Mouse (Mus musculus) erythroid progenitor cell, adult 5-6 weeks (primary cell): ENCODE results near the gene Smg7. TPM values are rescaled to one million over a fixed set of nuclear protein-coding genes. Genes with fewer than 3 reads are reported as not detected.
"Not testable (repeated sequence)": the region's sequence is repeated elsewhere in the genome, so short reads cannot be mapped to it uniquely, and the experiment has no call there.

Experiments
- ATAC-seq: replicated peaks from 2 replicates; pipeline ENCODE4 v1.8.0; 2016; ENCODE audit warnings: moderate number of reproducible peaks, mild to moderate bottlenecking, moderate TSS enrichment, inconsistent platforms; ENCODE audit not compliant: poor library complexity, low FRiP score, severe bottlenecking
- total RNA-seq, 2 experiments: library from RNA; stranded (forward) in 1 of 2; stranded (reverse) in 1 of 2; fragments of 150-400 nt in 1 of 2; fragments of 186-747, 209-891 nt in 1 of 2; gene quantifications; 2 replicates each; pipeline versions ENCODE4 v1.2.3 to v1.2.4; 2015 to 2017; ENCODE audit warnings: low replicate concordance in 2 of 2

Gene Smg7
- total RNA-seq (2015; ENCODE audit: low replicate concordance) (81.3 and 93.3 TPM in 2 replicates), total RNA-seq (2017; ENCODE audit: low replicate concordance) (21.0 and 33.1 TPM in 2 replicates)

DNA sequence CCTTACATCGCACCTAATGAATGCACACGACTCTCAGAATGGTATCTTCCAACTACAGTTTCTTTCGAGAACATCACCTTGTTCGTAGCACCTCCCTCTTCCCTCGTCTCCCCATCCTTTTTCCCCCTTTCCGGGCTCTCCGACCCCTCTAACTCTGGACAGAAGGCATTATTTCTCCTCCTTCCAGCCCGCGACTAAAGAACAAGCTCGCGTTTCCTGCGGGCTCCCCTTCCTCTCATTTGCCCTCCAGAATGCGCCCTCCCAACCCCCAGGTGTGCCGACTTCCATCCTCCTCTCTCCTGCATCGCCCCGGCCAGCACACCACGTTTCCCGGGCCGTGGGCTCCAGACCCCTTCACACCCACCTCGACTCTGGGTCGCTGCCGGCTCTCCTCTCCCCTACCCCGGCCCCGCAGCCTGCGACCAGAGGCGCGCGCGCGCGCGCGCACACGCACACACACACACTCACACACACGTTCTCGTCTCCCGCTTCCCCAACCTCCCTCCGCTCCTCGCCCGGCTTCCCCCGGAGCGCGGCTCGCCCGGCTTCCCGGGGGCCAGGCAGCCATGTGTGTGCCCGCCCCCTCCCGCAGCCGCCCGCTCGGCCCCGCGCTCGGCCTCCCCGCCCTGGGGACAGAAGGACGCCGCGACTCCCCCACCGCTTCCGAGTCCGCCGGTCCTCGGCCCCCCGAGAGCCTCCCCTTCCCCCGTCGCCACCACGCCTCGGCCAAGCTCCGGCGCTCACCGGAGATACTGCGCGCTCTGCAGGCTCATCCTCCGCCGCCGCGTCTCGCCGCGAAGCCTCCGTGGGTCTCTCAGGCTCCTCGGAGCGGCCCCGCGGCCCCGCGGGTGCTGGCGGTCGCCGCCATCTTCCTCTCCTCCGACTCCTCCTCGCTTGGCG lies at the start of gene Smg7:
TSS of gene Smg7 (minus strand) at position 882 of the 900 bp plus-strand sequence.
- ATAC-seq = peak; percentile 4; the same call in 1 of the 2 replicates

GRCm38 (mm10) chr1:152942977-152943376 lies 40.5 kb upstream of the Smg7 start:
- ATAC-seq = no peak

DNA sequence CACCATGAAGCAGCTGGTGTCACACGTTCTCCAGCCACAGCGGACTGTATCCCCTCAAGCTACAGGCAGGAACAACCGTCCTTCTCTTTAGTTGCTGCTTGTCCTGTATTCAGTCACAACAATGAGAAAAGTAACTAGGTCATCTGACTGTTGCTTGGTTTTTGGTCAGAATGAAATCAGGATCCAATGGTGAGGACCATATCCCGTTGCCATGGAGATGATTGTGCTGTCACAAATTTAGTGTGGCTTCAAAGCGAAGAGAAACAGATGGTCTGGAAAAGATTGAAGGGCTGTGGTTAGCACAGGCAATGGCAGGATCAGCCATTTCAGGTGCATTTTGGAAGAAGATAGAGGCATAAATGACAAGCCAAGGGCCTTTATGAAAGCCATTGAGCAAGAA lies 33.9 kb upstream of the Smg7 start:
- ATAC-seq = no peak

DNA sequence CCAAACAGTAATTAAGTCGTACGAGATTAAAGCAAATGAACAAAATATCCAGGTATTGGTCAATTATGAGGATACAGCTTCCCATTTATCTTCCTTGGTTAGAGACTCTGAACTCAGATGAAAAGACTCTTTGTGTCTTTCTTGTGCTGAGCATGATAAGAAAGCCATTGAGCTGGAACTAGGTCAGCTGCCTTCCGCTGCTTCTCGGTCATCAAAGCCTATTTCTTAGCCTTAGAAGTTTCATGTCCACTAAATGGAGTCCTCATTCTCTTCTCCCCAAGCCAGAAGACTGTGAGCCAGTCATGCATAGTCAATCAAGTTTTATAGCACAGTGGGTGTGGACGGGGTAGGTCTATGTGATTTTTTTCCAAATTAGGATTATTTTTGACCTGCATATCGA lies 33.0 kb upstream of the Smg7 start:
- no peak for ATAC-seq

DNA sequence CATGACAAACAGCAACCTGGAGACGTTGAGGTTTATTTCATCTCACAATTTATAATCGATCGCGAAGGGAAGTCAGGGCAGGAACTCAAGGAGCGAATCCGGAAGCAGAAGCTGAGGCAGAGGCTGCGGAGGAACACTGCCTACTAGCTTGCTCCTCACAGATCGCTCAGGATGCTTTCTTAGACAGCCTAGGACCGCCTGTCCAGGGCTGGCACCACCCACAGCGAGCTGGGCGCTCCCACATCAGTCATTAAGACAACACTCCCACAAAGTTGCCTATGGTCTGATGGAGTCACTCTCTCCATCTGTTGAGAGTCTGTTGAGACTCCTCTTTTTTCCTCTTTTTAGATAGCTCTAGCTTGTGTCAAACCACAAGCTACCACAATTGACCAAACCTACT lies 31.5 kb upstream of the Smg7 start:
- no peak for ATAC-seq

GRCm38 (mm10) chr1:152921786-152922185 lies 19.3 kb upstream of the Smg7 start:
- no peak for ATAC-seq

DNA sequence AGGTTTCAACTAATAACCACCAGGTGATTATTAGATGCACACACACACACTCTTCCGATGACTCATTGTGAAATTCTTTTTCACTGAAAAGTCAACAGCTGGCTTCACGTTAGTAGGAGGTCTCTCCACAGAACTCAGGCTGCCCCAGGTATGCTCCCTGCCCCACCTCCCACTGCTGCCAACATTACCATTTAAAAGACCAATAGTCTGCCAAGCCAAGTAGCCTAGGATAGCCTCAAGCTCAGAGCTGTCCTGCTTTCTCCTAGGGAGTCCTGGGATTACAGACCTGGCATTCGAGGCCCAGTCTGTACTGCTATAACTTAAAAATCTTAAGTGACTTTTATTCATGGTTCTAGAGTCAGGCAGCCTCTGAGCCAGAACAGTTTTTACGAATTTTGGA lies 15.2 kb upstream of the Smg7 start:
- no peak for ATAC-seq

GRCm38 (mm10) chr1:152916936-152917335 lies 14.5 kb upstream of the Smg7 start:
- no peak for ATAC-seq

- no peak for ATAC-seq
Measured at GRCm38 (mm10) chr1:152915766-152916165, 13.3 kb upstream of the Smg7 start.

GRCm38 (mm10) chr1:152913483-152914460 lies 11.3 kb upstream of the Smg7 start:
- no peak for ATAC-seq

DNA sequence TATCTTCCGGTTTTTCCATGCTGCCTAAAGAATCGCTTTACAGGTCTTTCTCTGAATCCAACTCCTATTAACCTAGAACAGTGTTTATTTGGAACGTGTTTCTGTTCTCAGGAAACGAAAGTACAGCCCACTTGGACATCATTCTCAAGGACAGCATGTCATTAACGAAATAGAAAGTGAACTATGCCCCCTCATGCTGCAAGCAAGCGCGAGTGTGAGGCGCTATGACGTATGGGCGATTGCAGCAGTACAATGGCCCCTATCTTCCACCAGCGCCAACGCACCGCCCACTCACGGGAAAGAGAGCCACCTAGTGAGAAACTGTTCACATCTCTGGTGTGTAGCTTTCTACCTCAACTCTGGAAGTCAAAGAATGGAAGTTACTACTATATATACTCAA lies 2.0 kb upstream of the Smg7 start:
- peak; percentile 75 for ATAC-seq

- ATAC-seq = peak; percentile 36
Measured at GRCm38 (mm10) chr1:152903591-152904135, 1.2 kb upstream of the Smg7 start.

- ATAC-seq = peak; percentile 73
Measured at GRCm38 (mm10) chr1:152902665-152903516, 445 bp upstream of the Smg7 start.

GRCm38 (mm10) chr1:152901419-152901764 lies 1.1 kb downstream of the Smg7 start:
- no peak for ATAC-seq

DNA sequence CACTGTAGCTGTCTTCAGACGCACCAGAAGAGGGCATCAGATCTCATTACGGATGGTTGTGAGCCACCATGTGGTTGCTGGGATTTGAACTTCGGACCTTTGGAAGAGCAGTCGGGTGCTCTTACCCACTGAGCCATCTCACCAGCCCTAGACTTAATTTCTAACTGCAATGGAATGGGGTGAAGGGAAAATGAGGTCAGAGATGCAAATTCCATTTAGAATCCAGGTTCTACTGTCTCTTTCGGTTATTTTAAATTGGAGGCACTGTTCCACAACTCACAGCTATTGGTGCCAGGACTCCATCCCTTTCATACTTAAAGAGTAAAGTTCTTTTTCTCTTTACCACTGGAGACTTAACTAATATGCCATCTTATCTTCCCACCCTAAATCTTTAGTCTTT lies 14.4 kb downstream of the Smg7 start:
- not testable (repeated sequence) for ATAC-seq

DNA sequence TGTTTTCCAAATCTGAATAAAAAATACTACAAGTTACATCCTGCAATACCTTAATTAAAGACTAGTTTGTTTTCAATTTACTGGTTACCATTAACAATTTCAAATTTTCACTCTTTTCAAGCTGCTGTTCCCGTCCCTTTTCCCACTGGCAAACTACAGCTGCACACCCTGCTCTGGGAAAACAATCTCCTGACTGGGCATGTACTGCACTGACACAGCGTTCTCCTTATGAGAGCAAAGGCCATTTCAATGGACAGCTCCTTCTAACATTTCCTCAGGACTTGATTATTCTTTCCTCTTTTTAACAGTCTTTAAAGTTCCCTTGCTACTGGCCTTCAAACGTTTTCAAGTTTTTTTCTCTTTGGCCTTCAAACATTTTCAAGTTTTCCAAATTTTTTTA lies 31.4 kb downstream of the Smg7 start:
- no peak for ATAC-seq

DNA sequence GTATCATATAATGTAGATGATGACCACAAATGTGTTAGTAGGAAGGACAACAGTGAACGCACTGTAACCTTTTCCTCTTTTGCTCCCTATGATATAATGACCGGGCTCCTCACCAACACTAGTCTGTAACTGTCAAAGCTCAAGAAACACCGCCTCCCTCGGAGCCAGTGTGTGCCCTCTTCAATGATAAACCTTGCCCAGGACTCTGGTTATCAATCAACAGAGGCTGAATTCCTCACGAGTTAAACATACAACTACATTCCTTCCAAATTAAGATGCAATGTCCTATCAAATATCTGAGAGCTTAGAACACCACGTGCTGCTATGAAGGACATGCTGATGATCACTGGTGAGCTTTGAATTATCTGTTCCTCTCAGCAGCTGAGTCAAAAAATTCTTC lies 32.5 kb downstream of the Smg7 start:
- no peak for ATAC-seq

- no peak for ATAC-seq
Measured at GRCm38 (mm10) chr1:152846856-152847255, 55.6 kb downstream of the Smg7 start.

- no peak for ATAC-seq
Measured at GRCm38 (mm10) chr1:152845211-152845730, 57.2 kb downstream of the Smg7 start.
